Mouse (Mus musculus): Measurements from ENCODE around the gene Crlf1. TPM values are rescaled to one million over a fixed set of nuclear protein-coding genes. Genes with fewer than 3 reads are reported as not detected.
A peak's percentile ranks its signal among the peaks of the same experiment; 100 is the strongest.

The Crlf1 gene
- total RNA-seq, 4 experiments from 2014 or later: 0.94 to 1.6 (median 1.2) TPM

GRCm38 (mm10) chr8:70519043-70519442 lies 26.1 kb downstream of the Crlf1 start:
- DNase-seq (ENCODE audit: low spot score in 2 of 2): no peak

GRCm38 (mm10) chr8:70519606-70520005 lies 26.6 kb downstream of the Crlf1 start:
- DNase-seq (ENCODE audit: low spot score in 2 of 2): no peak

GRCm38 (mm10) chr8:70522592-70523403 lies 29.8 kb downstream of the Crlf1 start:
- peak; percentile 90 to 96 for DNase-seq (ENCODE audit: low spot score in 2 of 2)

GRCm38 (mm10) chr8:70527111-70527511 lies 34.2 kb downstream of the Crlf1 start:
- no peak for DNase-seq (ENCODE audit: low spot score in 2 of 2)

DNA sequence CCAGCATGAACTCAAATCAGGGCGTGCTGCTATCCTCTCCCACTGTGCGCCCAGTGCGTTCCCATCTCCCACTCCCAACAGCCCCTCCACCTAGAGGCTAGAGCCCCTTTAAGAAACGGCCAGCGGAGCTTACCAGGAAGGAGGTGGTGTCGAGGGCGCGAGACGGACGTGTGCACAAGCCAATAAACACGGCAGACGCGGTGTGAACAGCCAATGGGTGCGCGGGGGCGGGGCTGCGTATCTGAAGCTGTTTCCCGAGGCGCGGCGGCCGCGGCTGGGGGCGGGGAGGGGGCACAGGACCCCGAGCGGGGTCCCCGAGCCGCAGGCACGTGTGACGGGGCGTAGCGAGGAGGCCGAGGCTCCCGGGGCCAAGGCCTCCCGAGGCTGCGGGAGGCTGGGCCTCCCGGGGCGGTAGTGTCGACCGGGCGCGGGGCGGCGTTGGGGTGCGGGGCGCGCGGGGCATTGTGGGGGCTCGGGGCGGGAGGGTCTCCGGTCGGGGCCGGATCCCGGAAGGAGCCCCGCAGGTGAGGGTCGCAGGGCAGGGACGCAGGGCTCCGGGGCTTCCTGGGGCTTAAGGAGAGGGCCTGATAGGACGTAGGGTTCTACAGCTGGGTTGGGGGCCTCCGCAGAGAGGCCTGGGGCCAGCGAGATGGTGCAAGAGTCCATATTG lies 34.7 kb downstream of the Crlf1 start, which contains the start of the genes Fkbp8 and Kxd1:
Gene Fkbp8 (plus strand): TSS at position 213 of the 670 bp plus-strand sequence.
Gene Kxd1 (minus strand): TSS at position 445 of the 670 bp plus-strand sequence.
- DNase-seq (ENCODE audit: low spot score in 2 of 2): peak; percentile 97 to 99

DNA sequence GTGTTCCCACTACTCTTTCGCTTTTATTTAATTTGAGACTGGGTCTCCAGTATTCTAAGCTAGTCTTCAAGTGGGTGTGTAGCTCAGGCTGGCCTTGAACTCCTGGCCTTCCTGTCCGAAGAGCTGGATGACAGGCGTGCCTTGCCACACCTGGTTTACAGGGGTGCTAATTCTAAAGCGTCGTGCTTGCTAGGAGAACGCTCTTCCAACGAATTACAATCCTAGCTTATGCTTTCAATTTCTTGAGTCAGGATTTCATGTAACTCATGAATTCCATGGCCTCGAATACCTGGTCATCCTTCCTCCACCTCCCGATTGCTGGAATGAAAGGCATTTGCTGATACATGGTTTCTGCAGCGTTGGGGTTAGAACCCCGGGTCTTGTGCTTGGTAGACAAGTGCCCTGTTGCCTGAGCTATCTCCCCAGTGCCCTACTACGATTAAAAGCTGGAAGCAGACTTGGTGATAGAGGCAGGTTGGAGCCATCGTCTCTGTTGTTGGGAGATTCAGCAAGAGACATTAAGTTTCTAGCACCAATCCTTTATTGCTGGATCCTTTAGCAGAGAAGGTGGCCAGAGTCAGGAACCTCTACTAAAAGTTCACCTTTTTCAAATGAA lies 35.3 kb downstream of the Crlf1 start:
- no peak for DNase-seq (ENCODE audit: low spot score in 2 of 2)

GRCm38 (mm10) chr8:70529299-70529698 lies 36.3 kb downstream of the Crlf1 start:
- DNase-seq (ENCODE audit: low spot score in 2 of 2): no peak

DNA sequence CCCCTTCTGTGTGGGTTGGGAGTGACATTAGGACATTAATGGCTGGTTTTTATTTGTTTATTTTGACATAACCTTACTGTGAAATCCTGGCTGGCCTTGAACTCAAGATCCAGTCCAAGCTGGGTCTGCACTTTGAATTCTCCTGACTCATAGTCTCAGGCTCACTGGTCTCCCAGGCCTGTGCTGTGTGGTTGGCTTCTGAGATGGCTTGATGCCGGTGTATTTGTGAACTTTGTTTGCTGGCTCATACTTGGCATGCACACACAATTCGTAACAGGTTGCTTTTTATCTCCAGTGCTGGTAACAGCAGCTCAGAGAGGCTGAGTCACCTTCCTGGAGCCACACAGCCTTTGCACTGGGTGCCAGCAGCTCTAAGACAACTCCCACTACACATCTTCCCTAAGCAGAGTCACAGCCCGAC lies 36.8 kb downstream of the Crlf1 start:
- DNase-seq (ENCODE audit: low spot score in 2 of 2): no peak

DNA sequence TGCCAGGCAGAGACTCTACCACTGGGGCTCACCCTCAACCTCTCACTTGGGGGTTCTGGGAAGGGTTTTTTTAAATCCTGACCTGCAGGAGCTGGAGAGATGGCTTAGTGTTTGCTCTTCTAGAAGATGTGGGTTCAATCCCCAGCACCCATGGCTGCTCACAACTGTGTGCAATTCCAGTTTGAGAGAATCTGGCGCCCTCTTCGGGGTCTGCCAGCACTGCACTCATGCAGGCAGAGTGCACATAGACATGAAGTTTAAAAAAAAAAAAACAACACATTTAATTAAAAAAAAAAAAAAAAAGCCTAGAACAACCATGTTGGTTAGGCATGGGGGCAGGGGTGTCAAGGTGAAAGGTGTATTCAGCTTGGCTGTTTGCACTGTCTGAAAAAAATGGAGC lies 37.4 kb downstream of the Crlf1 start:
- no peak for DNase-seq (ENCODE audit: low spot score in 2 of 2)

DNA sequence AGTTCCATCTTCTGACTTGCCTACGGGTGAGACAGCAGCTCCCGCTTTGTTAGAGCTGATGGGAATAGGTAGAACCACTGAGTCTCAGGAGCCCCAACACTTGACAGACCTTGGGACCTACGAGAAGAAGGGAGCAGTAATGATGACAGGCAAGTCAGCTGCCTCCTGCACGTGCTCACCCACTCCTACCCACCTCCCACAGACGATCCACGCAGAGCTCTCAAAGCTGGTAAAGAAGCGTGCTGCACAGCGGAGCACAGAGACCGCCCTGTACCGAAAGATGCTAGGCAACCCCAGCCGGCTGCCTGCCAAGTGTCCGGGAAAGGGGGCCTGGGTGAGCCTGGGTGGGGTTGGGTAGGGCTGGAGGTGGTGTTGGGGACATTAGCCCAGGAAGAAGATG lies 41.3 kb downstream of the Crlf1 start:
- peak in 1 of 2 experiments; percentile 56 for DNase-seq (ENCODE audit: low spot score in 2 of 2)

GRCm38 (mm10) chr8:70535221-70535620 lies 42.3 kb downstream of the Crlf1 start:
- no peak for DNase-seq (ENCODE audit: low spot score in 2 of 2)

DNA sequence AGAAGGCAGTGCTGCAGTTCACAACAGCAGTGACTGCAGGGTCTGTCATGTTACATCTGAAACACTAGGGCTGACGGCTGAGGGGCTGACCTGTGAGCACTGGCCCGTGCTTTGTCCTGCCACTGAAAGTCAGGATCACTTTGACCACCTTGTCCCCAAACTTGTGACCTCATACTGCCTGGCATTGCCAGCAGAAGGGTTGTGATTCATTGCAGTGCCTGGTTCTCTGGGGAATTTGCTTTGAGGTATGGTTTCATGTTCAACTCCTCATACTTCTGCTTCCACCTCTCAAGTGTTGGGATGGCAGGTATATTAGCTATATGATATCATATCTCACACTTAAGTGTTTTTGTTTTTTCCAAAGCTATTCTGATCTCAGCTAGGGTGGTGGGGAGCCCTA lies 42.7 kb downstream of the Crlf1 start:
- DNase-seq (ENCODE audit: low spot score in 2 of 2): no peak

DNA sequence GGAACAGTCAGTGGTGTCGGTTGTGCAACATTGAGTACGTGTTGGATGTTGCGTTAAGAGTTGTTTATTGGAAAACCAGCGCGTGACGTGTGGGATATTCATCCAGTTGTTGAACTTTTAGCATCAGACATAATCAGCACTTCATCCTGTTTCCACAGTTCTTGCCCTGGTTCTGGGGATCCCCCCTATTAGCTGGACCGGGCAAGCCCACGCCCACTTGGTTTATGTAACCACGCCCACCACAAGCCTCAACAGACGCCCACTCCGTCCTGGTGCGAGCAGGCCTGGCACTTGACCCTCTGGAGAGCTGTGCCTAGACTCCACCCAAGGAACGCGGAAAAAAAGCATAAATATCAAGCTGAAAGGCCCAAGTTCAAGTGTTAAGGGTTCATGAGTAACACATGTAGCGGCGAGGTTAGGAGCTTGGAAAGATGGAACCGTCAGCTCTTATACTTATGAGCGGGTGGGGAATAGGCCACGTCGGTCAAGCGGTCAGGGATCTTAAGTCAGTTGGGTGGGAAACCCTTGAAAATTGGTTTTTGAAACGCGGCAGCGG lies 45.1 kb downstream of the Crlf1 start:
- no peak for DNase-seq (ENCODE audit: low spot score in 2 of 2)

- DNase-seq (ENCODE audit: low spot score in 2 of 2): peak; percentile 97 to 99
Observed at GRCm38 (mm10) chr8:70538633-70539076, 45.7 kb downstream of the Crlf1 start.

DNA sequence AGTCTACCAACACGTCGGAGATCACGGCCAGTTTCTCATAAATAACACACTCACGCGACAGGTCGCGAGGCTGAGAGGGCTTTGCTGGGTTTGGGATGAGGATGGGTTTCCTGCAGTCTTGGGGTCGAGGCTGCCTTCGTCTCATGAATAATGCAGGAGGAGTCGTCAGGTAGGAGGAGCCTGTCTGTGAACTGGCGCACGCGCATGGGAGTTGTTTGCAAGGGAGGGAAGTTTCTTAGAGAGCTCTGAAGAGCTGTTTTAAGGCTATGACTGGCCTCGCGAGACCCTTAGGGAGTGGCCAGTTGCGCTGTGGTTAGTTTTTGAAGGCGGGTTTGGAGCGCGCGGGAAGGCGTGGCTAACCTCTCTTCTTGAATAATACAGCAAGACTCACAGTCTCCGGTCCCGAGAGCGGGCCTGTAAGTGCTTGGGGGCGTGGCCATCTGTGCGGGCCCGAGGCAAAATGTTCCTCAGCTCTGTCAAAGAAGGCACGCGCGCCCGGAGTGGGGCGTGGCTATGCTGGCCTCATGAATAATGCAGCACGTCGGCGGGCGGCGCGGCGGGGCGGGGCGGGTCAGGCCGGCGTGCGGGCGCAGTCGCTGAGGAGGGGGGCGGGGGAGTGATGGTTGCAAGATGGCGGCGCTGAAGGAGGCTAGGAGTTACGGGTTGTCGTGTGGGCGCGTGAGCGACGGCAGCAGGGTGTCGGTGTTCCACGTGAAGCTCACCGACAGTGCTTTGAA lies 46.3 kb downstream of the Crlf1 start, which contains the start of gene Ell:
Gene Ell (plus strand): TSS at position 381 of the 737 bp plus-strand sequence.
- peak; percentile 99 to 100 for DNase-seq (ENCODE audit: low spot score in 2 of 2)

- DNase-seq (ENCODE audit: low spot score in 2 of 2): no peak
Observed at GRCm38 (mm10) chr8:70540013-70540506, 47.1 kb downstream of the Crlf1 start.

GRCm38 (mm10) chr8:70540507-70541071 lies 47.6 kb downstream of the Crlf1 start:
- no peak for DNase-seq (ENCODE audit: low spot score in 2 of 2)

GRCm38 (mm10) chr8:70541081-70541480 lies 48.1 kb downstream of the Crlf1 start:
- no peak for DNase-seq (ENCODE audit: low spot score in 2 of 2)

DNA sequence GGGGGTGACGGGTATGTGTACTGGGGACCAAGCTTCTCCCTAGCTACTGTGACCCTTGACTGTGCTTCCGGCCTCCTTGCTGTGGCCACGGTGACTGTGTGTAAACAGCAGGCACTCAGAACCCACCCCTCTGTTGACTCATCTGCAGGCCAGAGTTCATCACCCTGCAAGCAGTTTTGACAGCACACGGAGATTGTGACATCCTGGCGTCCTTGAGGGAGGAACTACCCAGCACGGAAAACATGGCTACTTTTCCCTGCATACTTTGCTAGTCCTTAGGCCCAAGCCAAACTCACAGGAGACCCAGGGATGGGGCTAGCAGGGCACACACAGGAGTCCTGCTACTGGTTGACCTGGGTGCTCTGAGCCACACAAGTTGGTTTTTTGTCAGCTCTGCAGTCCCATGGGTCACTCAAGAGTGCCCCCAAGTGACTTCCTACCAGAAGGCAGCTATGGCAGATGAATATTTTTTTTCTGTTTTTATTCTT lies 51.3 kb downstream of the Crlf1 start:
- DNase-seq (ENCODE audit: low spot score in 2 of 2): no peak

DNA sequence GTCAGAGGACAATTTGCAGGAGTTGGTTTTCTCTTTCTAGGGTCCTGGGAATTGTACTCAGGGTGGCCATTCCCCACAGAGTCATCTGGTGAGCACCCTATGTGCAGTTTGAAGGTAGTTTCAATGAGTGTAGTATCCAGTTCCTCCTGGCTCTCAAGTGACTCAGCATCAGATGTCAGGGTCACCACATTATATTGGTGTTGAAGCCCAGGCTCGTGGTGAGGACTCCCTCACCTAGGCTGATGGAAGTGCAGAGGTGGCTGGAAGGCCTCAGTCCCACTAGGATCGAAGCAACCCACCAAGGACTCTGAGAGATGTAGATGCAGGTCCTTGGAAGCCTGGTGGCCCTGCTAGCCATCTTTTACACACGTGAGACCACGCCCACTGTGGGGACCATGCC lies 53.5 kb downstream of the Crlf1 start:
- no peak for DNase-seq (ENCODE audit: low spot score in 2 of 2)
